Mouse (Mus musculus): Measurements from ENCODE around the gene Nf2.

Gene Nf2

GRCm38 (mm10) chr11:4793006-4793405 lies 56.3 kb downstream of the Nf2 start:
- DNase-seq (ENCODE audit: low read depth, low spot score), result no peak

GRCm38 (mm10) chr11:4791549-4791948 lies 57.8 kb downstream of the Nf2 start:
- no peak for DNase-seq (ENCODE audit: low read depth, low spot score)

- DNase-seq (ENCODE audit: low read depth, low spot score), result no peak
These were observed 59.6 kb downstream of the Nf2 start for GRCm38 (mm10) chr11:4789691-4790090.

- DNase-seq (ENCODE audit: low read depth, low spot score), result no peak
These were observed 64.7 kb downstream of the Nf2 start for GRCm38 (mm10) chr11:4784629-4785142.

- no peak for DNase-seq (ENCODE audit: low read depth, low spot score)
These were observed 66.2 kb downstream of the Nf2 start for GRCm38 (mm10) chr11:4783116-4783515.

- DNase-seq (ENCODE audit: low read depth, low spot score), result no peak
These were observed 68.4 kb downstream of the Nf2 start for GRCm38 (mm10) chr11:4780927-4781326.

GRCm38 (mm10) chr11:4772925-4773324 lies 76.4 kb downstream of the Nf2 start:
- peak; percentile 79 for DNase-seq (ENCODE audit: low read depth, low spot score)

- DNase-seq (ENCODE audit: low read depth, low spot score), result peak; percentile 47
These were observed 77.6 kb downstream of the Nf2 start for GRCm38 (mm10) chr11:4771756-4772155.

- no peak for DNase-seq (ENCODE audit: low read depth, low spot score)
These were observed 79.5 kb downstream of the Nf2 start for GRCm38 (mm10) chr11:4769881-4770280.

GRCm38 (mm10) chr11:4769293-4769692 lies 80.0 kb downstream of the Nf2 start:
- peak; percentile 66 for DNase-seq (ENCODE audit: low read depth, low spot score)

GRCm38 (mm10) chr11:4768399-4768798 lies 80.9 kb downstream of the Nf2 start:
- no peak for DNase-seq (ENCODE audit: low read depth, low spot score)

- DNase-seq (ENCODE audit: low read depth, low spot score), result peak; percentile 57
These were observed 84.9 kb downstream of the Nf2 start for GRCm38 (mm10) chr11:4764476-4764875.

- DNase-seq (ENCODE audit: low read depth, low spot score), result no peak
These were observed 85.7 kb downstream of the Nf2 start for GRCm38 (mm10) chr11:4763631-4764030.

GRCm38 (mm10) chr11:4762511-4762910 lies 86.8 kb downstream of the Nf2 start:
- DNase-seq (ENCODE audit: low read depth, low spot score), result no peak

GRCm38 (mm10) chr11:4761991-4762390 lies 87.3 kb downstream of the Nf2 start:
- DNase-seq (ENCODE audit: low read depth, low spot score), result peak; percentile 35

GRCm38 (mm10) chr11:4760438-4760837 lies 88.9 kb downstream of the Nf2 start:
- DNase-seq (ENCODE audit: low read depth, low spot score), result no peak

- no peak for DNase-seq (ENCODE audit: low read depth, low spot score)
These were observed 91.6 kb downstream of the Nf2 start for GRCm38 (mm10) chr11:4757789-4758158.

- DNase-seq (ENCODE audit: low read depth, low spot score), result no peak
These were observed 92.2 kb downstream of the Nf2 start for GRCm38 (mm10) chr11:4756984-4757788.

GRCm38 (mm10) chr11:4756460-4756859 lies 92.9 kb downstream of the Nf2 start:
- DNase-seq (ENCODE audit: low read depth, low spot score), result no peak

GRCm38 (mm10) chr11:4754867-4755266 lies 94.5 kb downstream of the Nf2 start:
- no peak for DNase-seq (ENCODE audit: low read depth, low spot score)

GRCm38 (mm10) chr11:4754036-4754435 lies 95.3 kb downstream of the Nf2 start:
- no peak for DNase-seq (ENCODE audit: low read depth, low spot score)

GRCm38 (mm10) chr11:4752836-4753235 lies 96.5 kb downstream of the Nf2 start:
- no peak for DNase-seq (ENCODE audit: low read depth, low spot score)

- peak; percentile 33 for DNase-seq (ENCODE audit: low read depth, low spot score)
These were observed 99.1 kb downstream of the Nf2 start for GRCm38 (mm10) chr11:4750263-4750662.

Measured in brain, adult 2 months (tissue).